8 mouse cellular contexts compared by ENCODE assay signal in genomic region chr14:34312339-34313048, GRCm38 (mm10). TPM values are rescaled to one million over a fixed set of nuclear protein-coding genes. Genes with fewer than 3 reads are reported as not detected.
DNase-seq lines count a peak whose midpoint lies in the region; ATAC-seq and TF ChIP-seq lines count a peak whose summit lies in the region.

No protein-coding gene starts in this region.

- TF ChIP-seq CTCF in left cerebral cortex, adult 2 months (IDR thresholded peaks at IDR 0.05) = no peak

- peak overlapping the region; percentile 96 for H3K4me3 ChIP-seq in left cerebral cortex, adult 2 months
- peak overlapping the region; percentile 93 for H3K4me3 ChIP-seq in forebrain, embryonic 10.5 days

- no peak for ATAC-seq in monocyte, adult 5-6 weeks (replicated peaks; ENCODE audit: insufficient number of reproducible peaks, low FRiP score, low TSS enrichment, poor library complexity, severe bottlenecking)

- H3K27ac ChIP-seq in left cerebral cortex, adult 2 months = peak overlapping the region; percentile 37; the same call in 1 of the 2 replicates
- peak overlapping the region; percentile 31; the same call in 1 of the 2 replicates for H3K27ac ChIP-seq in forebrain, embryonic 10.5 days

- peaks cover 29% of the 10 kb centered on the region for H3K4me1 ChIP-seq in forebrain, embryonic 10.5 days

- H3K9me3 ChIP-seq in forebrain, embryonic 10.5 days = no peaks in the 10 kb centered on the region

- no peaks in the 10 kb centered on the region for H3K27me3 ChIP-seq in forebrain, embryonic 10.5 days (ENCODE audit: poor library complexity, severe bottlenecking)

- WGBS in forebrain, embryonic 10.5 days = 33% methylated on average over 5 of the region's 6 CpGs

- intact Hi-C loops in left cerebral cortex, adult 2 months (cut with DNase I) = loop anchor here (5.0 kb wide), 1 partner anchor 50 kb away; no protein-coding TSS in a partner anchor

- DNase-seq in left cerebral cortex, adult 2 months (ENCODE audit: extremely low spot score in 1 of 2, low spot score in 2 of 2) = no peak
- DNase-seq in left cerebral cortex, adult 18-20 months (ENCODE audit: low spot score in 2 of 2) = no peak
- DNase-seq in forebrain, embryonic 10.5 days (ENCODE audit: extremely low spot score, low spot score) = no peak
- DNase-seq in kidney, postnatal 36 days = peak; percentile 38 to 82
- DNase-seq in retina, embryonic 14.5 days (ENCODE audit: low spot score) = peak; percentile 4
- DNase-seq in adrenal gland, postnatal 36 days = no peak
- no peak for DNase-seq in urinary bladder, postnatal 14 days (ENCODE audit: low spot score)

- peaks cover 19% of the 10 kb centered on the region for H3K36me3 ChIP-seq in forebrain, embryonic 10.5 days (replicated peaks)

RNA-seq across cellular contexts. Expression of gene Glud1, which starts 2.0 kb away (rescaled TPM):
- 100 to 1,000 TPM; 281 to 285 TPM for total RNA-seq in left cerebral cortex, adult 2 months (2021)
- 100 to 1,000 TPM; 270 to 302 TPM for total RNA-seq in left cerebral cortex, adult 18-20 months (2021)
- polyA plus RNA-seq in forebrain, embryonic 10.5 days (2016; fragmentation: Nextera tagmentation; extraction: Ambion mirVana) = 63.9 and 65.8 TPM in 2 replicates
- total RNA-seq in monocyte, adult 5-6 weeks (2017) = 385 to 458 TPM (median 387 TPM) in 3 replicates
- 100 to 1,000 TPM; 177 to 206 TPM for total RNA-seq in adrenal gland, postnatal 36 days (2021)

RNA-seq across cellular contexts. Expression of gene Shld2, which starts 2.2 kb away (rescaled TPM):
- total RNA-seq in left cerebral cortex, adult 2 months (2021) = 10 to 100 TPM; 10.5 to 11.5 TPM
- total RNA-seq in left cerebral cortex, adult 18-20 months (2021) = 10 to 100 TPM in 1 of 2 experiments, 1 to 10 TPM in 1; 10.0 to 11.9 TPM
- polyA plus RNA-seq in forebrain, embryonic 10.5 days (2016; fragmentation: Nextera tagmentation; extraction: Ambion mirVana) = 8.4 and 9.8 TPM in 2 replicates
- 17.0 to 26.5 TPM (median 21.5 TPM) in 3 replicates for total RNA-seq in monocyte, adult 5-6 weeks (2017)
- total RNA-seq in adrenal gland, postnatal 36 days (2021) = 10 to 100 TPM in 1 of 2 experiments, 1 to 10 TPM in 1; 7.4 to 14.9 TPM

RNA-seq across cellular contexts. Expression of gene Fam25c, which starts 42.7 kb away (rescaled TPM):
- total RNA-seq in left cerebral cortex, adult 2 months (2021) = not detected
- total RNA-seq in left cerebral cortex, adult 18-20 months (2021) = not detected
- polyA plus RNA-seq in forebrain, embryonic 10.5 days (2016; fragmentation: Nextera tagmentation; extraction: Ambion mirVana) = not detected in 2 replicates
- total RNA-seq in monocyte, adult 5-6 weeks (2017) = not detected in 3 replicates
- total RNA-seq in adrenal gland, postnatal 36 days (2021) = not detected

Comparison
In these comparisons a context has a peak if more than half of its experiments do, and no peak if none do; other contexts are left out.
1. DNase-seq: peak in kidney, postnatal 36 days (2 of 2) and retina, embryonic 14.5 days (single experiment); none in left cerebral cortex, adult 2 months (0 of 2), left cerebral cortex, adult 18-20 months (0 of 2), forebrain, embryonic 10.5 days (single experiment), adrenal gland, postnatal 36 days (0 of 2) and urinary bladder, postnatal 14 days (single experiment).